Mouse (Mus musculus) mouse trophoblast stem cell (cell line): ENCODE measurements around the gene Amotl2.

Experiments
- in situ Hi-C, 2 experiments: fragments of 300-500 bp; cut with MseI, MboI; formaldehyde crosslinking; loops; 2 replicates in 1 of 2; 3 replicates in 1 of 2; pipeline ENCODE4 v1.15.1; 2025

The Amotl2 gene

GRCm38 (mm10) chr9:102718676-102719075 is 2.2 kb downstream of the Amotl2 start:
- in situ Hi-C loops: loop anchor here (5.0 kb wide), 2 partner anchors 64 to 81 kb away; no protein-coding TSS in a partner anchor

GRCm38 (mm10) chr9:102719085-102719484 is 2.6 kb downstream of the Amotl2 start:
- in situ Hi-C loops: loop anchor here (5.0 kb wide), 2 partner anchors 63 to 82 kb away; no protein-coding TSS in a partner anchor

GRCm38 (mm10) chr9:102719936-102720566 is 3.6 kb downstream of the Amotl2 start:
- in situ Hi-C loops: loop anchor here (5.0 kb wide), 2 partner anchors 62 to 83 kb away; no protein-coding TSS in a partner anchor

GRCm38 (mm10) chr9:102720567-102721167 is 4.2 kb downstream of the Amotl2 start:
- in situ Hi-C loops: no loop called here

GRCm38 (mm10) chr9:102721406-102721978 is 5.0 kb downstream of the Amotl2 start:
- in situ Hi-C loops: no loop called here

GRCm38 (mm10) chr9:102722071-102722561 is 5.6 kb downstream of the Amotl2 start:
- in situ Hi-C loops: no loop called here

- in situ Hi-C loops: no loop called here
These were observed 6.3 kb downstream of the Amotl2 start for GRCm38 (mm10) chr9:102722750-102723149.

GRCm38 (mm10) chr9:102723241-102723709 is 6.8 kb downstream of the Amotl2 start:
- in situ Hi-C loops: no loop called here

- in situ Hi-C loops: no loop called here
These were observed 7.6 kb downstream of the Amotl2 start for GRCm38 (mm10) chr9:102723990-102724461.

- in situ Hi-C loops: loop anchor here in 1 of 2 experiments (5.0 kb wide), 1 partner anchor 57 kb away; no protein-coding TSS in a partner anchor
These were observed 8.5 kb downstream of the Amotl2 start for GRCm38 (mm10) chr9:102724942-102725341.

GRCm38 (mm10) chr9:102725958-102726654 is 9.6 kb downstream of the Amotl2 start:
- in situ Hi-C loops: loop anchor here in 1 of 2 experiments (5.0 kb wide), 1 partner anchor 56 kb away; no protein-coding TSS in a partner anchor

GRCm38 (mm10) chr9:102726811-102727210 is 10.3 kb downstream of the Amotl2 start:
- in situ Hi-C loops: loop anchor here in 1 of 2 experiments (5.0 kb wide), 1 partner anchor 55 kb away; no protein-coding TSS in a partner anchor

GRCm38 (mm10) chr9:102727662-102728468 is 11.4 kb downstream of the Amotl2 start:
- in situ Hi-C loops: loop anchor here in 1 of 2 experiments (5.0 kb wide), 1 partner anchor 54 kb away; no protein-coding TSS in a partner anchor

- in situ Hi-C loops: loop anchor here in 1 of 2 experiments (5.0 kb wide), 1 partner anchor 54 kb away; no protein-coding TSS in a partner anchor
These were observed 11.9 kb downstream of the Amotl2 start for GRCm38 (mm10) chr9:102728469-102728747.

- in situ Hi-C loops: loop anchor here in 1 of 2 experiments (5.0 kb wide), 1 partner anchor 53 kb away; no protein-coding TSS in a partner anchor
These were observed 12.8 kb downstream of the Amotl2 start for GRCm38 (mm10) chr9:102729093-102729845.

- in situ Hi-C loops: loop anchor here in 1 of 2 experiments (5.0 kb wide), 1 partner anchor 52 kb away; no protein-coding TSS in a partner anchor
These were observed 13.5 kb downstream of the Amotl2 start for GRCm38 (mm10) chr9:102729876-102730413.

GRCm38 (mm10) chr9:102731044-102731471 is 14.6 kb downstream of the Amotl2 start:
- in situ Hi-C loops: no loop called here

GRCm38 (mm10) chr9:102731574-102732175 is 15.2 kb downstream of the Amotl2 start:
- in situ Hi-C loops: no loop called here

GRCm38 (mm10) chr9:102732326-102732865 is 15.9 kb downstream of the Amotl2 start:
- in situ Hi-C loops: no loop called here
